Mouse (Mus musculus) cerebellum, adult 2 months (tissue): ENCODE data around the gene Qrich2. TPM values are rescaled to one million over a fixed set of nuclear protein-coding genes. Genes with fewer than 3 reads are reported as not detected.

Experiments used
- DNase-seq, 2 experiments: peaks; one replicate each; pipeline ENCODE4 v3.0.0; 2021
- H3K27ac ChIP-seq: fragments of 200-500 bp; 2 replicates; pipeline ENCODE4 v1.5.1; 2012; ENCODE audit warnings: low read length, control low read depth, inconsistent platforms; ENCODE audit not compliant: insufficient read depth
- H3K27me3 ChIP-seq: fragments of 200-500 bp; 2 replicates; pipeline ENCODE4 v1.6.1; 2012; ENCODE audit warnings: inconsistent platforms, mild to moderate bottlenecking, low read length, moderate library complexity; ENCODE audit not compliant: control insufficient read depth, insufficient read depth
- H3K4me1 ChIP-seq: fragments of 200-500 bp; 2 replicates; pipeline ENCODE4 v1.6.1; 2011; ENCODE audit warnings: low read length; ENCODE audit not compliant: control insufficient read depth, insufficient read depth
- H3K4me3 ChIP-seq: fragments of 200-500 bp; replicated peaks from 2 replicates; pipeline ENCODE3; 2011; ENCODE audit warnings: mild to moderate bottlenecking, low read depth, low read length, control low read depth; ENCODE audit not compliant: insufficient read depth
- CTCF ChIP-seq: fragments of 200-500 bp; IDR thresholded peaks from 2 replicates; pipeline ENCODE4 v1.5.1; 2011; ENCODE audit warnings: low read depth, mild to moderate bottlenecking, control low read depth, low read length, moderate library complexity, borderline replicate concordance; ENCODE audit not compliant: insufficient read depth
- POLR2A ChIP-seq: fragments of 200-500 bp; IDR thresholded peaks from 2 replicates; pipeline ENCODE4 v1.6.1; 2011; ENCODE audit warnings: low read length, control low read depth, borderline replicate concordance; ENCODE audit not compliant: insufficient read depth
- WGBS: fragments of 180-500 bp; shearing (Covaris S2); methylation state at CpG from one replicate; pipeline ENCODE4 v1.1.7; 2018; 5-methylcytosine and 5-hydroxymethylcytosine counted together
- polyA plus RNA-seq: library from polyadenylated mRNA; depleted of rRNA; stranded (reverse); fragments of >200 nt; gene quantifications from 2 replicates; pipeline ENCODE4 v1.2.3, GENCODE M21; 2012

Qrich2 gene
- polyA plus RNA-seq, 1 experiment: 0.05 TPM

GRCm38 (mm10) chr11:116456234-116456633, 9.8 kb downstream of the Qrich2 start:
- Histone ChIP-seq H3K4me3 (no peak overlapping the region), H3K27ac (no peak overlapping the region), H3K4me1 (no peaks in the 10 kb centered on the region), H3K27me3 (no peaks in the 10 kb centered on the region)
- 59% methylated on average over 8 of the region's 8 CpGs for WGBS
- DNase-seq: no peak
- no peak for TF ChIP-seq CTCF
- no peak for TF ChIP-seq POLR2A

- H3K4me3 ChIP-seq: no peak overlapping the region
These were observed 12.2 kb downstream of the Qrich2 start for GRCm38 (mm10) chr11:116453889-116454288.

GRCm38 (mm10) chr11:116449341-116449740, 16.7 kb downstream of the Qrich2 start:
- H3K27ac ChIP-seq: no peak overlapping the region
- H3K4me3 ChIP-seq: no peak overlapping the region
- no peak for TF ChIP-seq CTCF
- TF ChIP-seq POLR2A: no peak
- no peaks in the 10 kb centered on the region for H3K27me3 ChIP-seq
- 48% methylated on average over 3 of the region's 3 CpGs for WGBS
- peaks cover 10% of the 10 kb centered on the region for H3K4me1 ChIP-seq
- DNase-seq: peak in 1 of 2 experiments; percentile 51

More at GRCm38 (mm10) chr11:116453889-116454288, 12.2 kb downstream of the Qrich2 start:
- Histone ChIP-seq H3K27ac (no peak overlapping the region), H3K4me1 (peaks cover 3% of the 10 kb centered on the region), H3K27me3 (no peaks in the 10 kb centered on the region)
- no peak for TF ChIP-seq POLR2A
- no peak for TF ChIP-seq CTCF
- WGBS: 89% methylated on average over 10 of the region's 10 CpGs
- no peak for DNase-seq

GRCm38 (mm10) chr11:116447822-116448221, 18.2 kb downstream of the Qrich2 start:
- 75% methylated on average over 5 of the region's 5 CpGs for WGBS

GRCm38 (mm10) chr11:116446308-116446887, 19.6 kb downstream of the Qrich2 start:
- WGBS: 16% methylated on average over 19 of the region's 19 CpGs
- no peak for TF ChIP-seq CTCF
- no peak for TF ChIP-seq POLR2A
- H3K4me3 ChIP-seq: no peak overlapping the region
- no peaks in the 10 kb centered on the region for H3K27me3 ChIP-seq
- H3K4me1 ChIP-seq: peaks cover 10% of the 10 kb centered on the region
- no peak for DNase-seq
- no peak overlapping the region for H3K27ac ChIP-seq

More at GRCm38 (mm10) chr11:116447822-116448221, 18.2 kb downstream of the Qrich2 start:
- TF ChIP-seq CTCF (no peak), POLR2A (no peak)
- H3K27ac ChIP-seq: no peak overlapping the region
- H3K27me3 ChIP-seq: no peaks in the 10 kb centered on the region
- peaks cover 10% of the 10 kb centered on the region for H3K4me1 ChIP-seq
- no peak overlapping the region for H3K4me3 ChIP-seq
- no peak for DNase-seq

- 38% methylated on average over 16 of the region's 16 CpGs for WGBS
- peaks cover 10% of the 10 kb centered on the region for H3K4me1 ChIP-seq
- peak; percentile 84 to 95 for DNase-seq
- no peak overlapping the region for H3K27ac ChIP-seq
- no peak for TF ChIP-seq POLR2A
- TF ChIP-seq CTCF: peak; percentile 99
- no peak overlapping the region for H3K4me3 ChIP-seq
- no peaks in the 10 kb centered on the region for H3K27me3 ChIP-seq
These were observed 20.3 kb downstream of the Qrich2 start for GRCm38 (mm10) chr11:116445596-116446307.

GRCm38 (mm10) chr11:116443935-116444334, 22.1 kb downstream of the Qrich2 start:
- no peak for TF ChIP-seq CTCF
- TF ChIP-seq POLR2A: no peak
- Histone ChIP-seq H3K4me3 (no peak overlapping the region), H3K27ac (no peak overlapping the region), H3K4me1 (peaks cover 7% of the 10 kb centered on the region), H3K27me3 (no peaks in the 10 kb centered on the region)
- no peak for DNase-seq
- WGBS: 90% methylated on average over 6 of the region's 6 CpGs

GRCm38 (mm10) chr11:116443311-116443710, 22.7 kb downstream of the Qrich2 start:
- Histone ChIP-seq H3K4me3 (no peak overlapping the region), H3K27ac (no peak overlapping the region), H3K27me3 (no peaks in the 10 kb centered on the region), H3K4me1 (peaks cover 6% of the 10 kb centered on the region; the same call in 1 of the 2 replicates)
- TF ChIP-seq POLR2A (no peak), CTCF (no peak)
- DNase-seq: no peak
- 93% methylated on average over 6 of the region's 6 CpGs for WGBS
